Mouse (Mus musculus): ENCODE data around the gene Wbp4. TPM values are rescaled to one million over a fixed set of nuclear protein-coding genes. Genes with fewer than 3 reads are reported as not detected.
A peak's percentile ranks its signal among the peaks of the same experiment; 100 is the strongest.
"Not testable (repeated sequence)": the region's sequence is repeated elsewhere in the genome, so short reads cannot be mapped to it uniquely, and the experiment has no call there.

The Wbp4 gene
- 61.1 and 62.4 TPM in 2 replicates for polyA plus RNA-seq (2014; fragmentation: Nextera tagmentation; extraction: Ambion mirVana)

- Histone ChIP-seq H3K27ac (ENCODE audit: low read depth, low read length) (peak within 1 kb of the TSS; percentile 100), H3K9ac (ENCODE audit: low read length) (peak within 1 kb of the TSS; percentile 98), H3K36me3 (ENCODE audit: control insufficient read depth, insufficient read depth, low read length) (no peaks in the 10 kb centered on the region; the same call in 1 of the 2 replicates), H3K4me1 (ENCODE audit: control insufficient read depth, insufficient read depth, low read length) (peaks cover 15% of the 10 kb centered on the region), H3K4me3 (ENCODE audit: low read depth, low read length) (peak within 1 kb of the TSS; percentile 89), H3K9me3 (ENCODE audit: control insufficient read depth, low read length) (no peaks in the 10 kb centered on the region), H3K4me2 (peak within 1 kb of the TSS; percentile 68), H3K27me3 (ENCODE audit: control insufficient read depth, insufficient read depth, low read length) (no peaks in the 10 kb centered on the region)
- ATAC-seq (ENCODE audit: low FRiP score) (peak; percentile 91), DNase-seq (ENCODE audit: low spot score, missing footprints) (peak; percentile 100)
- under 1% methylated on average over 74 of the region's 86 CpGs for WGBS
Measured at GRCm38 (mm10) chr14:79481339-79482151, at the start of gene Wbp4. TSS of gene Wbp4 (minus strand) at chr14:79481520.

DNA sequence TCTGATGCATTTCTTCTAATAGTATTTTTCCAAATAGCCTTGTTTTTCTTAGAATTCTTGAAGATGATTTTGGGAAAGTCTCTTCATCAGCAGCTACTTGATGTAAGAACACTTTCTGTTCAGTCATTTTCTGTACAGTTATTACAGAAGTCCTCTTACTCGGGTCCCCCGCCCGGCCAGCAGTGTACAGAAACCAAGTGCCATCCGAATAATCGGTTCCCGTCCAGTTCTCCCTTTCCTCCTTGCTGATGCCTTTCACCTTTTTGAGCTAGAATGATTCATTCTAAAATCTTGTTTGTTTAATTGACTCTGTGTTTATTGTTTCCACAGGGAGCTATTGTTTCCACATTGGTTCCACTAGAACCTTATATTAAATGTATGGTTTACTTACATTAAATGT lies 49.4 kb upstream of the Wbp4 start:
- Histone ChIP-seq H3K27ac (ENCODE audit: low read depth, low read length) (no peak overlapping the region), H3K4me2 (no peak overlapping the region), H3K4me1 (ENCODE audit: control insufficient read depth, insufficient read depth, low read length) (no peaks in the 10 kb centered on the region), H3K27me3 (ENCODE audit: control insufficient read depth, insufficient read depth, low read length) (no peaks in the 10 kb centered on the region), H3K36me3 (ENCODE audit: control insufficient read depth, insufficient read depth, low read length) (no peaks in the 10 kb centered on the region), H3K9me3 (ENCODE audit: control insufficient read depth, low read length) (no peaks in the 10 kb centered on the region), H3K4me3 (ENCODE audit: low read depth, low read length) (no peak overlapping the region), H3K9ac (ENCODE audit: low read length) (no peak overlapping the region)
- 90% methylated on average over 6 of the region's 6 CpGs for WGBS
- DNase-seq (ENCODE audit: low spot score, missing footprints) (no peak), ATAC-seq (ENCODE audit: low FRiP score) (no peak)

DNA sequence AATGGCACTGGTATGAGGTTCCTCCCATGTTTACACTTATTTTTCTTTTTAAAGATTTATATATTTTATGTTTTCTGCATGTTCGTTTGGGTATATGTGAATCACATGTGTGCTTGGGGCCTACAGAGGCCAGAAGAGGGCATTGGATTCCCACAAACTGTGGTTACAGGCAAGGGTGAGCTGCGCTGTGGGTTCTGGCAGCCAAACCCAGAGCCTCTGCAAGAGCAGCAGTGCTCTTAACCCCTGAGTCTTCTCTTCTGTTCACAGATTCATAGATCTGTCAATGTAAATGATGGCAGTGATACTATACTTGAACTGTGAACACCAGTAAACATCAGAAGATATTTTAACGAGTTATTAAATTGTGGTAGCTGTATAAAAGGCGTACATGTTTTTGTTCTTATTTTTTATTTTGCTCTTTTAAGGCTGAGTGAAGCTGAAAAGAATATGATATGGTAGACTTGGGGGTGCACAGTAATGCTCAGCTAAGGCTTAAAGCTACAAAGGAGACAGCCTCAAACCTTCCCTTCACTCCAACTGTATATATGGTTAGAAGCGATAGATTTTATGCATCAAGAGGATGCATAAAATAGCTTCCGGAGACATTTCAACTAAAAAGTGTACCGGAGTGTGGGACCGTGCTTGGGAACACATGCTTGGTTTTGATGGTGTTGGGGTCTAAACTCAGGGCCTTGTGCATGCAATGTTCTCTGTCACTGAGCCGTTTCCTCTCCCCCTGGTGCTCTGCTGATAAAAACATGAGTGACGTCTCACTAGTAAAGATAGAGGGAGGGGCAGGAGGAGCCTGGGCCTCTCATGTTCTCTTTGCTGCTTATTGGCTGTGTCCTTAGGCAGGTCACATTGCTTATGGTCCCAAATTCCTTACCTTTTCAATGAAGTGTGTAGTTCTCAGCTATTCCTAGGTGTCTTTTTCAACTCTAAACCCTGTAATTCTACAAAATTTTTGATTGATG lies 48.5 kb upstream of the Wbp4 start:
- Histone ChIP-seq H3K9me3 (ENCODE audit: control insufficient read depth, low read length) (no peaks in the 10 kb centered on the region), H3K36me3 (ENCODE audit: control insufficient read depth, insufficient read depth, low read length) (no peaks in the 10 kb centered on the region), H3K4me2 (no peak overlapping the region), H3K27me3 (ENCODE audit: control insufficient read depth, insufficient read depth, low read length) (no peaks in the 10 kb centered on the region), H3K4me1 (ENCODE audit: control insufficient read depth, insufficient read depth, low read length) (no peaks in the 10 kb centered on the region), H3K27ac (ENCODE audit: low read depth, low read length) (no peak overlapping the region), H3K9ac (ENCODE audit: low read length) (no peak overlapping the region), H3K4me3 (ENCODE audit: low read depth, low read length) (no peak overlapping the region)
- WGBS, result 81% methylated on average over 10 of the region's 10 CpGs
- DNase-seq (ENCODE audit: low spot score, missing footprints) (no peak), ATAC-seq (ENCODE audit: low FRiP score) (no peak)

- no peak overlapping the region for H3K4me2 ChIP-seq
- 71% methylated on average over 6 of the region's 6 CpGs for WGBS
- DNase-seq (ENCODE audit: low spot score, missing footprints) (no peak), ATAC-seq (ENCODE audit: low FRiP score) (no peak)
- no peak overlapping the region for H3K9ac ChIP-seq (ENCODE audit: low read length)
- H3K27me3 ChIP-seq (ENCODE audit: control insufficient read depth, insufficient read depth, low read length), result no peaks in the 10 kb centered on the region
- H3K9me3 ChIP-seq (ENCODE audit: control insufficient read depth, low read length), result no peaks in the 10 kb centered on the region
- no peaks in the 10 kb centered on the region for H3K4me1 ChIP-seq (ENCODE audit: control insufficient read depth, insufficient read depth, low read length)
- H3K4me3 ChIP-seq (ENCODE audit: low read depth, low read length), result no peak overlapping the region
- no peaks in the 10 kb centered on the region for H3K36me3 ChIP-seq (ENCODE audit: control insufficient read depth, insufficient read depth, low read length)
- no peak overlapping the region for H3K27ac ChIP-seq (ENCODE audit: low read depth, low read length)
Measured at GRCm38 (mm10) chr14:79527704-79528103, 46.4 kb upstream of the Wbp4 start.

GRCm38 (mm10) chr14:79526106-79526505 lies 44.8 kb upstream of the Wbp4 start:
- 90% methylated on average over 12 of the region's 12 CpGs for WGBS
- ATAC-seq (ENCODE audit: low FRiP score), result not testable (repeated sequence)

GRCm38 (mm10) chr14:79522387-79522786 lies 41.1 kb upstream of the Wbp4 start:
- ATAC-seq (ENCODE audit: low FRiP score), result no peak
- 94% methylated on average over 9 of the region's 9 CpGs for WGBS
- H3K27me3 ChIP-seq (ENCODE audit: control insufficient read depth, insufficient read depth, low read length), result no peaks in the 10 kb centered on the region

More at GRCm38 (mm10) chr14:79526106-79526505, 44.8 kb upstream of the Wbp4 start:
- not testable (repeated sequence) for DNase-seq (ENCODE audit: low spot score, missing footprints); H3K27me3 ChIP-seq (ENCODE audit: control insufficient read depth, insufficient read depth, low read length); H3K4me1 ChIP-seq (ENCODE audit: control insufficient read depth, insufficient read depth, low read length); H3K9me3 ChIP-seq (ENCODE audit: control insufficient read depth, low read length); H3K9ac ChIP-seq (ENCODE audit: low read length); H3K27ac ChIP-seq (ENCODE audit: low read depth, low read length); H3K36me3 ChIP-seq (ENCODE audit: control insufficient read depth, insufficient read depth, low read length); H3K4me2 ChIP-seq; H3K4me3 ChIP-seq (ENCODE audit: low read depth, low read length)

GRCm38 (mm10) chr14:79521471-79522117 lies 40.3 kb upstream of the Wbp4 start:
- H3K27ac ChIP-seq (ENCODE audit: low read depth, low read length), result no peak overlapping the region
- no peaks in the 10 kb centered on the region for H3K27me3 ChIP-seq (ENCODE audit: control insufficient read depth, insufficient read depth, low read length)
- no peaks in the 10 kb centered on the region for H3K9me3 ChIP-seq (ENCODE audit: control insufficient read depth, low read length)
- DNase-seq (ENCODE audit: low spot score, missing footprints) (no peak), ATAC-seq (ENCODE audit: low FRiP score) (no peak)
- no peaks in the 10 kb centered on the region for H3K4me1 ChIP-seq (ENCODE audit: control insufficient read depth, insufficient read depth, low read length)
- 87% methylated on average over 6 of the region's 6 CpGs for WGBS
- H3K4me3 ChIP-seq (ENCODE audit: low read depth, low read length), result no peak overlapping the region
- H3K9ac ChIP-seq (ENCODE audit: low read length), result no peak overlapping the region
- no peaks in the 10 kb centered on the region for H3K36me3 ChIP-seq (ENCODE audit: control insufficient read depth, insufficient read depth, low read length)
- no peak overlapping the region for H3K4me2 ChIP-seq

More at GRCm38 (mm10) chr14:79522387-79522786, 41.1 kb upstream of the Wbp4 start:
- Histone ChIP-seq H3K36me3 (ENCODE audit: control insufficient read depth, insufficient read depth, low read length) (no peaks in the 10 kb centered on the region), H3K4me2 (no peak overlapping the region), H3K9ac (ENCODE audit: low read length) (no peak overlapping the region), H3K9me3 (ENCODE audit: control insufficient read depth, low read length) (no peaks in the 10 kb centered on the region), H3K4me3 (ENCODE audit: low read depth, low read length) (no peak overlapping the region), H3K27ac (ENCODE audit: low read depth, low read length) (no peak overlapping the region), H3K4me1 (ENCODE audit: control insufficient read depth, insufficient read depth, low read length) (no peaks in the 10 kb centered on the region)
- no peak for DNase-seq (ENCODE audit: low spot score, missing footprints)

DNA sequence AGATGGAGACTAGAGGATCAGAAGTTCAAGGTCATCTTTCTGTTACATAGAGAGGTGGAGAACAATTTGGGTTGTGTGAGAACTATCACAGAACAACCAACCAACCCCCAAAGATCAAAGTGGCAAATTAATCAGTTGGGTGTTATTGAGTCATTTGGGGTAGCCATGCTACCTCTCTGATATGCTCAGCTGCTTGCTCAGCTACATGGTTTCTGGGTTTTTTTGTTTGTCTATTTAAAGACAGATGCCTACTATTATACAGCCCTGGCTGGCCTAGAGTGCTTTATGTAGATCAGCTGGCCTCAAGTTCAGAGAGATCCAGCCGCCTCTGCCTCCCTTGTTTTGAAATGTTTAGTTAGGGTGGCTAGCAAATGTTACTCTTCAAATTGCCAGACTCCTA lies 39.7 kb upstream of the Wbp4 start:
- H3K27ac ChIP-seq (ENCODE audit: low read depth, low read length), result no peak overlapping the region
- no peak overlapping the region for H3K4me2 ChIP-seq
- WGBS, result 91% methylated on average over 1 of the region's 1 CpGs
- ATAC-seq (ENCODE audit: low FRiP score) (no peak), DNase-seq (ENCODE audit: low spot score, missing footprints) (no peak)
- H3K9me3 ChIP-seq (ENCODE audit: control insufficient read depth, low read length), result no peaks in the 10 kb centered on the region
- H3K9ac ChIP-seq (ENCODE audit: low read length), result no peak overlapping the region
- H3K36me3 ChIP-seq (ENCODE audit: control insufficient read depth, insufficient read depth, low read length), result no peaks in the 10 kb centered on the region
- H3K4me3 ChIP-seq (ENCODE audit: low read depth, low read length), result no peak overlapping the region
- H3K27me3 ChIP-seq (ENCODE audit: control insufficient read depth, insufficient read depth, low read length), result no peaks in the 10 kb centered on the region
- no peaks in the 10 kb centered on the region for H3K4me1 ChIP-seq (ENCODE audit: control insufficient read depth, insufficient read depth, low read length)
